Mouse (Mus musculus) adrenal gland, adult 18-20 months (tissue): ENCODE results near the gene Agmat. TPM values are rescaled to one million over a fixed set of nuclear protein-coding genes. Genes with fewer than 3 reads are reported as not detected.
"Not testable (repeated sequence)": the region's sequence is repeated elsewhere in the genome, so short reads cannot be mapped to it uniquely, and the experiment has no call there.

Experiments
- DNase-seq, 2 experiments: peaks; one replicate each; pipeline ENCODE4 v3.0.0; 2021 to 2022; ENCODE audit warnings: low spot score in 2 of 2
- total RNA-seq, 2 experiments: library from RNA; stranded (reverse); gene quantifications; 1 replicate in 1 of 2; 2 replicates in 1 of 2; pipeline ENCODE4 v1.2.3; 2021

The Agmat gene
- total RNA-seq, 2 experiments from 2014 or later = 10.4 to 42.7 TPM

GRCm38 (mm10) chr4:141769501-141770160 lies 23.2 kb downstream of the Agmat start:
- no peak for DNase-seq

GRCm38 (mm10) chr4:141771823-141772222 lies 25.4 kb downstream of the Agmat start:
- no peak for DNase-seq

GRCm38 (mm10) chr4:141773019-141773418 lies 26.5 kb downstream of the Agmat start:
- not testable (repeated sequence) for DNase-seq

GRCm38 (mm10) chr4:141779828-141780227 lies 33.4 kb downstream of the Agmat start:
- DNase-seq = no peak

GRCm38 (mm10) chr4:141781201-141781985 lies 34.9 kb downstream of the Agmat start:
- no peak for DNase-seq

- DNase-seq = no peak
These were observed 38.4 kb downstream of the Agmat start for GRCm38 (mm10) chr4:141784835-141785234.

- DNase-seq = no peak
These were observed 39.7 kb downstream of the Agmat start for GRCm38 (mm10) chr4:141786141-141786540.

GRCm38 (mm10) chr4:141787046-141787445 lies 40.6 kb downstream of the Agmat start:
- no peak for DNase-seq

GRCm38 (mm10) chr4:141787462-141787861 lies 41.0 kb downstream of the Agmat start:
- no peak for DNase-seq

GRCm38 (mm10) chr4:141789564-141790218 lies 43.2 kb downstream of the Agmat start:
- DNase-seq = no peak

GRCm38 (mm10) chr4:141790524-141790990 lies 44.1 kb downstream of the Agmat start, which contains the start of gene Dnajc16:
TSS of gene Dnajc16 (minus strand) at chr4:141790931.
- peak; percentile 92 to 94 for DNase-seq

- DNase-seq = no peak
These were observed 45.0 kb downstream of the Agmat start for GRCm38 (mm10) chr4:141791486-141791885.

- DNase-seq = no peak
These were observed 45.5 kb downstream of the Agmat start for GRCm38 (mm10) chr4:141791951-141792350.

GRCm38 (mm10) chr4:141792554-141793281 lies 46.2 kb downstream of the Agmat start:
- DNase-seq = no peak

- DNase-seq = peak; percentile 99
These were observed 47.0 kb downstream of the Agmat start, which contains the start of gene Casp9 for GRCm38 (mm10) chr4:141793282-141794151. TSS of gene Casp9 (plus strand) at chr4:141793612.

- DNase-seq = no peak
These were observed 47.7 kb downstream of the Agmat start for GRCm38 (mm10) chr4:141794152-141794535.

- no peak for DNase-seq
These were observed 49.9 kb downstream of the Agmat start for GRCm38 (mm10) chr4:141796356-141796755.

- DNase-seq = no peak
These were observed 50.5 kb downstream of the Agmat start for GRCm38 (mm10) chr4:141796954-141797353.

GRCm38 (mm10) chr4:141797545-141797944 lies 51.1 kb downstream of the Agmat start:
- no peak for DNase-seq

GRCm38 (mm10) chr4:141804105-141804504 lies 57.6 kb downstream of the Agmat start:
- DNase-seq = no peak
